Mouse (Mus musculus) retina, postnatal 7 days (tissue): ENCODE measurements at regions not wholly inside any gene's neighbourhood (a gene's known extent, or its start where the extent isn't known, plus 50 kb on each side); places are given as distances from the start of the nearest gene placed in this dataset.

Experiments used
- DNase-seq: peaks from one replicate; pipeline ENCODE4 v3.0.0-alpha.2; 2012; ENCODE audit warnings: low read depth, low spot score

DNA sequence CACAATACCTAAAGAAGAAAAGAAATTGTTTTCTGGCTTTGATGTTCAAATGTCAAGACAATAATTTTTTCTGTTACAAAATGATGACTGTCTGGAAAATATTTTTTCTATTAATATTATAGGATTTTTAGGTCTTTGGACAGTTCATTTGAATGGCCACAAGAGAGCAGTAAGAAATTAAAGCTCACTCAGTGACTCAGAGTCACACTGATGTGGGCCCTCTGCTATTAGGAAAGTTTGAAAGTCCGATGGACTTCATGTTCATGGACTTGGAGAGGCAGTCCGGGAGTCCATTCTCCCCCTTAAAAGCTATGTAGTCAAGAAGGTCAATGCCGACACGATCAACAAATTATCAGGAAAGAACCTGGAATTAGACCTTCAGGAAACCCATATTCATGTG lies 657.0 kb downstream of the Mecom start:
- no peak for DNase-seq

DNA sequence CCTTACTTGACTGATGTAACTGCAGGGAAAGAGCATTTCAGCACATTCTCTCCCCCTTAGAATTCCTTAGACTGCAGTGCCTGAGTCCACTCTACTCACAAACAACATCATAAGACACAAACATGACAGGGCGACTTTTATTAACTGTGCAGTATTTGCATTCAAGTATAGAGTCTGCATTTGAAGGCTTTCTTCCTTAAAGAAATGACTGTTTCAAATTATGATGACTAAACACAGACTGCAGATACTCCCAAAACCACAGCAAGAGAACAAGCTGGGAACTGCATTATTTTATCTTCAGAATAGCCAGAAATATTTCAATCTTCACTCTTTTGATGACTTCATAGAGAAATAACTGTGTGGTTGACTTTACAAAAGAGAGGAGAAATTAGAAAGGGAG lies 657.5 kb downstream of the Mecom start:
- no peak for DNase-seq

DNA sequence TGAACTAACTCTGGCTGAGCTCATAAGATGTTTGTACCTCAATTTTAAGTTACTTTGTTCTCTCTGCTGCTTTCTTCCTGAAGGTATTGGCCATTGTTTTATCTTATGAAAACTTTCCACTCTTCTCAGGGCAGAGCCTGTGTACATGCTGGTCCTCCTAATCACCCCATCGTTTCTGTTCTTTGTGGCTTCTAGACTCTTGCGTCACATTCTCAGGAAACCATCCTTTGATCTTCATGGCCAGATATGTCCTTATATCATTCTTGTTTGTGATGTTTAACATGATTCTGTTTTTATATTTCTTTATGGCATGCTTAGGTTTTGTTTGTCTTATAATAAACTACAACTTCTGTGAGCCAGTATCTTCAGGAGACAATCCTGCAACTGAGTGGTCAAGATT lies 658.2 kb downstream of the Mecom start:
- DNase-seq, result no peak

DNA sequence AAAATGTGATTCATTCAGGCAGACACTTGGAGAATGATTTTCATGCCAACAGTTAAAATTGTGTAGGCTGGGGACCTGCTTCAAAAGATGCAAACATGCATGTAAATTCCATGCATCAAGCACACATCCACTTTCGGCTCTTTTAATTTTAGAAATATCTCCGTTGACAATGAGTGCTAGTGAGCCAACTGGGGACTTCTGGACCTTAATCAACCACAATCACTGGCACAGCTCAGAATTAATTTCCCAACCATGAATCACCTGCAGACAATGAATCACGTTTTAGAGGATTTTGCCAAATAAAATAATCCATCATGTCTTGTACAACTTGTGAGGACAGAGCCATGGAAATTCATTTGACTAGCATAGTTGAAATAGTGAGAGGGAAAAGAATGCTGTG lies 667.8 kb downstream of the Mecom start:
- DNase-seq, result no peak

DNA sequence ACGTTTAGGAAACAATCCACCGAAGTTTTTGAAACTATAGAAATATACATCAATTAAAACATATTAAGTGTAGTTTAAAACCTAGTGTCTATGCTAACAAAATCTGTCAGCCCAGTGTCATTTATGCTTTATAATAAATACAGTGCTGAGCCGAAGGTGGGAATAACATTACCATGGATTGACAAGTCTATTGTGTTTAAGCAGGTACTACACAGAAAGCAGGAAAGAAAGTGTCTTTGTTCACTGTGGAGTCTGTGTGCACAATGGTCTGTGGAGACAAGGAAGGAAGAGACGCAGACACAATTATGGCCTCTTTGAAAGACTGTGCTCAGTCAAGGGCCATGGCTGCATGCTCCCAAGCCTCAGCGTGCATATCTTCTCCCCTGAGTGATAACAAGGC lies 672.0 kb downstream of the Mecom start:
- DNase-seq, result no peak

DNA sequence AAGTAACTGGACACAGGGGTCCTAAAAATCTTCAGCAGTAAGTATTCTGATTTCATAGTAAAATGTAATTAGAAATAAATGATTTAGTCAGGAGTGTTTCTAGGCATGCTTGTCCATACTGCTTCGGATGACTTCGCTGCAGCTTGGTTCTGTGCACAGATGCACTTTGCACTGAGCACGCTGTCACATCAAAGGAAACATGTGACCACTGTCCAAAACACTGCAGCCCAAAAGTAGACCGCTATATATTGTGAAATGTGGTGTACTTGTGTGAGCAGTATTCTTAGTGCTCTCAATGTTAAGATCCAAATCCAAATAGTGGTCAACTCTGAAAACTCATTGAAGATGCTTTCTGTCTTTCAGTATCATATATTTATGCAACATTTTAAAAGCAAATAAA lies 685.4 kb downstream of the Mecom start:
- DNase-seq, result no peak

DNA sequence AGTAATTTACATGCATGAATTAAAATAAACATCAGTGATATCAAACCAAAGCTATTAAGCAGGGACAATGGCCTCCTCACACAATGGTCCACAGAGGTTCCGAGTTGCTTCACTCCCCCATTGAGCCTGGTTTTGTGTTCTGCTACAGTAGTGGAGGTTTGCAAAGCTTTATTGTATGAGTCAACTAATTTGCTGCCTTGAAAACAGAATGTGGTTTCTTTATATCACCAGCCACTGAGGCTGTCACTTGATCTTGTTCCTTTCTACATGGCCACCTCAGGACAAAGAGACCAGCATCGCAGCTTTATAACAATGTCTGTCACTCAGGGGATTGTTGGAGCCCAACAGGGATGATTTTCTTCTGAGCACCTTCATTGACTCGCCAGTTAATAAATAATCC lies 695.3 kb downstream of the Mecom start:
- DNase-seq, result no peak

DNA sequence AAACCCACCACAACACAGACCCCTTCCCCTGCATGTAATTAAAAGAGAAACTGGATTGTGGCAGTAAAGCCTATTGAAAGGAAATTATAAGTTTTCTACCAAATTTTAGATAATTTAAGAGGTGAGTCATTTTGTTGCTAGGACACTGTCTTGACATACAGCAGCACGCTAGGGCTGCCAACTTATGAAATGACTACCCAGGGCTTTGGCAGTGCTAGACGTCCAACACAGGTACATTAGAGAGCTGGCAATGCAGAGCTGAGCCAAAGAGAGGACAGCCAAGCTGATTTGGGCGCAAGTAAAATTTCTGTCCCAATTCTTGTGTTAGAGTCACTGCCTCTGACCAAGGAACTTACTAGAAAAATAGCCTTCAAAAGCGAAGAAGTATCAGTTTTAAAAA lies 712.4 kb downstream of the Mecom start:
- no peak for DNase-seq

DNA sequence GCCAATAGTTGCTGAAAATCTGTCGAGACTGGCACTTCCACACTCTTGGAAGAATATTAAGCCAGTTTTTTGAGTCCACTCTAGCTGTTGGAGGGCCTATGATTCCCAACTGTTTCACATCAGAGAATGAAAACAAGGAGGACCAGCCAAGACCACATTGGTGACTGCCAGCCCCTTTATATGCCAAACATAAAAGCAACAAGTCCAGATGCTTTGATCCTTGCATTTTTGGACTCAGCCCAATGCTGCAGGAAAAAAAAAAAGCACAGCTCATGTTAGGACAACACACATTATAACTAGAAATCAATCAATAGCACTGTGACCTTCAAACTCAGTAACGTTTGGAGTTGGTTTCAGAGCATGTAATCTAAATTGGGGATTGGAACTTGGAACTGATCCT lies 712.9 kb downstream of the Mecom start:
- DNase-seq, result no peak

DNA sequence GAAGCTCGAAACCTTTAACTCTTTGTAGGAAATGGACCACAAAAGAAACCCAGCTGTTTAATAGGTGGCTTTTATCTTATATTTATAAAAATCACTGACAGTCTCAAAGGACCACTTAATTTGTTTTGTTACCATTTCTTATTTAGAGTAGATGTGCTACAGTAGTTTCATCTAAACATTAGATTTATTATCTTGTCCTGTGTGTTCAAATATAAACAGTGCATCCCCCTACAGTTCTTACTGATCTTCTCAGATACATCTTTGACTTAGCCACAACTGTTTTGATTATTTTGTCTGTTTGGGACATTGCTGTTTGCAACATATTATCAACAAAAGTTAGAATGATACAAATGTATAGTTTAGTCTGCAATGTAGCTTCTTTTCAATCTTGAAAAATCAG lies 716.5 kb downstream of the Mecom start:
- DNase-seq, result no peak

DNA sequence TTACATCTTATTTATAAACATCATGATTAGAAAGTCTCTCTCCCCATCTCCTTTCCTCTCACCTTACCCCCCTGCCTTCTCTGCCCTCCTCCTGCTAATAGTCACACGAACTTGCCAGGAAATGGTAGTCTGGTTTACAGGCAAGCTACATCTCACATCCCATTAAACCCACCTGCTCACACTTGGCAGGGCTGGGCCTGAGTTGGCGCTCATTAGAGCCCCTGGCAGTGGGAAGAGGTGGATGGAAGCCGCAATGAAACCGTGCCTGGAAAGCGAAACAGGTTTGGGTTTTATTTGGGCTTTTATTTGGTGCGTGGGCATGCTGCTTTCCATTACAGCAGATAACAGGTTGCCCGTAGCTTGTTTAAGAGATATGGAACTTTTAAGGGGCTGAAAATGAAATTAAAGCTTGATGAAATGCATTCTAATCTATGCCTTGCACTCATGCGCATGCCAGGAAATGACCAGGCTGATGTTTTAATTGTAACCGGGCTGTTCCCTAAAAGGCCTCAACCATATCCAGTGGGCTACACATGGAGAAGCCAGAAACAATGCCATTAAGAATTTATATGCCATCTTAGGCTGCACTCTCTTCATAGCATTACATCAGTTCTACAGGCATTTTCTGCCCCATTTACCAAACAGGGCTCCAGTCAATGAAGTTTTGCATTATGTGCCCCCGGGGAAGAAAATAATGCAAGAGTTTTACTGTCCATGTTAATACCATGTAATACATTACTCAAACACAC lies 725.0 kb downstream of the Mecom start:
- no peak for DNase-seq

DNA sequence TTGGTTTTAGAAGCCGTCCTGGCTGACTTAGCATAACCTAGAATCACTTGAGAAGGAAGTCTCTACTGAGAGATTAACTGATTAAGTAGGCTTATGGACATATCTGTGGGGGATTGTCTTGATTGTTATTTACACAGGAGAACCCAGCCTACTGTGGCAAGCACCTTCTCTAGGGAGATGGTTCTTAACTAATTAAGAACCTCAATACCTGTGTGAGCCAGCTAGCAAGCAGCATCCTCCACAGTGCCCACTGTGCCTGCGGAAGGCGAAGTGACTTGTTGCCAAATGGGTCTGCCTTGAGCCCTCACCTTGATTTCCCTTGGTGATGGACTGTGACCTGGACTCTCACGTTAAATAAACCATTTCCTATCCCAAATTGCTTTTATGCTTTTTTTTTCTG lies 730.8 kb downstream of the Mecom start:
- no peak for DNase-seq

DNA sequence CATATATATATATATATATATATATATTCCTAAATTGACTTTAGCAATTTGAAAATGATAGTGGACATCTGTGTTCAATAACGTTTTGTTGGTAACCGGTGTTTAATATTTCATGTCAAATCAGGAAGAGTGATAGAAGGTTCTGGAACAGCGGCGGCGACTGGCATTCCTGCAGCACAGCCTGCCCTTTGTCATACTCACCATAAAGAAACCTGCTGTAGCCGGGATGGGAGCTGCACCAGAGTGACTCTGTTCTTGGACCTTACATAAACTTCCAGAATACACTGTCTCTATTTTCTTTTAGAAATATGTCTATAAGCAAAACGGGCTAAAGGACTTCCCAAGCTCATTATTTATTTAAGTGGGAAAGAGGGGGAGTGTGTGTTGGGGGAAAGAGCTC lies 731.5 kb downstream of the Egfem1 start:
- DNase-seq, result no peak

DNA sequence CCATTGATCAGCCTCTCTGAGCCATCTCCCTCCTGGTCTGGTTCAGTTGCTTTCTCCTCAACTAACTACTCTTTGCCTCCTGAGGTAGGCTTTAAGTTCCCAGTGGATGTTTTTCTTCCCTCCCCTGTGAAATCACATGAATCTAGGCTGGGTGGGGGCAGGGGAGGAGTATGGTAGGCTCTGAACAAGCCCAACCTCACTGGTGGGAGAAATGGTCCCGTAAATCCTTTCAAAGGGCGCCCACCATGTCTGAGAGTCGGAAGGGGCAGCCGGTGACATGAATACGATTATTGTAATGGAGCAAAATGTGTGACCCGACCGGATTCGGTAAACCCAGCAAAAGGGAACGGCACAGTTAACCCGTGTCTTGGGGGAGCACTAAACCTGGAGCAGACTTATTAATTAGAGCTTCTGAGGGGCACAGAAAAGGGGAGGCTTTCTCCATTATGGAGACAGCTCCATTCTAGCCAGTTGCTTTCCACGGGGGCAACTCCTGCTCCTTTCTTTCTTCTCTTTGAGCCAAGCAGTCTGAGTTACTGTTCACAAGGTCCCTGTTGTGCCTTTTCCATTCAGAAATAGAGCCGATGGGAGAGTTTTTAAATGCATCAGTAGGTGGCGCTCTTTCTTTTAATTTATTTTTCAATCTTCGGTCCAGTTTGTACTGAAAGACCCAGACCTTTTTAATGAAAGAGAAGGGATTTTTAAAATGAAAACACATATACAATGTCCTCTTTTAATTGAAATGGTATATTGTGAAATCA lies 730.8 kb downstream of the Egfem1 start:
- peak; percentile 23 for DNase-seq

DNA sequence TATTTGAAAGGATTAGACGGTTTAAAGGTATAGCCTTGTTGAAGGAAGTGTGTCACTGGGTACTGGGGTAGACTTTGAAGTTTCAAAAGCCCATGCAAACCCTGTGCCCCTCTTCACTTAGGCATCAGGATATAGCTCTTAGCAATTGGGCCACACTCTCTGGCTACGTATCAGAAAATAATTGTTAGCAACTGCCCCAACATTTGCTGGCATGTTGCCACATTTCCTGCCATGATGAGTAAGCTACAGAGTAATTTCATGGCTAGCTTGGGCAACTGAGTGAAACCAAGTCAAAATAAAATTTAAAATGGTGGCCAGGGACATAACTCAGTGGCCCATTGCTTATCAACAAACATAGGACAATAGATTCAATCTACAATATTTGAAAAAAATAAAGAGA lies 724.2 kb downstream of the Egfem1 start:
- no peak for DNase-seq

DNA sequence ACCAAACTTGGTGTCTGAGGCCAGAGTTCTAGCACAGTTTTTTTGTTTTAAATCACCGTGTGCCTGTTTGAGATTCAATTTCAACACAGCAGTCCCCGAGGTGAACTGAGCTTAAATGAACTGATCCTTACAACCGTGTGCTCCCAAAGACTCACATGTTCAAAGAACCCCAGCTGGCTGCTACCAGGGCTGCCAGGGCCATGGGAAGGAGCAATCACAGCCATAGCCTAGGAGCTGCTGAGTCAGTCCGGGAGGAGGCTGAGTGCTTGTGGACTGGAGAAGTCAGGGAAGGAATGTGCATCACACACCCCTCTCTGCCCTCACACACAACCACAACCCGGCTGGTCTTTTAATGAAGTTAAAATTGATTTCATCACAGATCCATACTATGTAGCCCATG lies 721.6 kb downstream of the Egfem1 start:
- DNase-seq, result no peak

DNA sequence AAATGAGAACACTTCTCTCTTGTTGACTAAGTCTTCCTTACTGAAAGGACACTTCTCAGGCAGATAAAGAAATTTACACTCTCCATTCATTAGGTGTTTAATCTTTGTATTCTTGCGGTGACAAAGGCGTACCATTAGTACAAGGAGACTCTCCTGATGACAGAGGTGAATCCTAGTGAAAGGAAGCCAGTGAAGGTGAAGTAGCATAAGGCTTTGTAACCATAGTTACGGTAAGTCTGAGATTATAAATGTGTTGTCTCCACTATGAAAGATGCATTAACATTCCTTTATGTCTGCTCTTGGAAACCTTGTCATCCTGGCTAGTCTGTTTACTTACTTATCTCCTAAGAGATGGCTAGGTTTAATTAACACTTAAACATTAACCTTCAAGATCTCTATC lies 719.3 kb downstream of the Egfem1 start:
- no peak for DNase-seq

DNA sequence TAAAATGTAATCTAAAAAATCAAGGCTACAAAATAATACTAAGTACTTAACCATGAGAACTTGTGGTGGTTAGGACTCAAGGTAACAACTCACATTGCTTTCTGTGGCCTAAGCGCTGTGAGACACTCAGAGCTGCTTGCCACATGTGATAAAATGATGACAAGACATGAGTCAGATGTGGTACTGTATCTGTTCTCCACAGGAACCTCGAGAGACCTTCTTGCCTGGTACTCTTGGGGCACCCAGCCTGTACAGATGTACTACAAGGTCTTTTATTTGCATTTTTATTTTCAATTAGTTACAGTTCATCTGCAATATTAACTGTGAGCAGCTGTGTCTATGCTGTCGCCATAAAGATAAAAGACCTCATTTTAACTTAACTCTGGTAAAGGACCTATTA lies 692.5 kb downstream of the Egfem1 start:
- DNase-seq, result no peak

DNA sequence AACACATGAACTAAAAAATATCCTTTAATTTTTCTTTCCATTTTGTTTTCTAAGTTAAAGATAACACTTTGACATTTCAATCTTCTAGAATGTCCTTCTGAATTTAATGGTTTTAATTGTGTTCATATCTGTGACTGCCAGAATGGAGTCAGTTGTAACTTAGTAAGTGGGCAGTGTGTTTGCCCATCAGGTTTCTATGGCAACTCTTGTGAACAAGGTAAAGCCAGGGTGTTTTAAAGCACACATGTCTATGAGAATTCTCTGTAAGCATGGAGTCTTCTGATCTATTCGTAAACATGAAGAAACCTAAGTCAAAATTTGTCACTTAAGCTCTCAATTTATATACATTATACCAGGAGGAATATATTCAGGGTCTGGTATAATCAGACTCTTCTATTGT lies 689.4 kb downstream of the Egfem1 start:
- DNase-seq, result no peak

DNA sequence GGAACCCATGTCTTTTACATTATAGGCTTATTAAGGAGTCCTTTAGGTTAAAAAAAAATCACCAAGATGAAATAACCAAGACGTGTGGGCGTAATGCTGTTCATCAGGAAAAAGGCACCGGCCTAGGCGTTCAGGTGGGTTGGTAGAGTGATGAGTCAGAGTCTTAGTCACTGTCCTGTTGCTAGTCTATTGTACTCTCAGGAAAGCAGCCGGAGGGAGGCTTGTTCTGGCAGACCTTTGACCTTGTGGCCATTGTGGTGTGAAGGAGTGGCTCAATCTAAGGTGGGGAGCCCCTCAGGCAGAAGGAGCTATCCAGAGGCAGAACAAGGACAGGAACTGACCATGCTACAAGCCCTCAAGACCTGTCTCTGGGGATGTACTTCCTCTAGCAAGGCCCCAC lies 686.8 kb downstream of the Egfem1 start:
- DNase-seq, result no peak

DNA sequence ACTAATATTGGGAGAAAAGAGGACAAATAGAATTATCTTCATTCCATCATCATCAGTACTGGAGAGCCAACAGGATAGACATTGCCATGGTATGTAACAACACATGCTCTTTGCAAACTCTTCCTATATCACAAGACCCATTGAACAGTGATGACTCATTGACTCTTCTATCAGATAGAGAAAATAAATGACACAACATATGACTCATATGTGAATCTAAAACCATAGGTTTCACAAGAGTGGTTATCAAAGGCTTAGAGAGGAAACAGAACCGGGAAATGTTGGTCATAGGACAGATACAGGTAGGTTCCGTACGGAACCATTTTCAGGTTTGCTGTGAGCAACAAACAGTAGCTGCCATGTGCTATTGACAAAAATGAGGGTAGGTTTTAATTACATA lies 682.2 kb downstream of the Egfem1 start:
- no peak for DNase-seq

DNA sequence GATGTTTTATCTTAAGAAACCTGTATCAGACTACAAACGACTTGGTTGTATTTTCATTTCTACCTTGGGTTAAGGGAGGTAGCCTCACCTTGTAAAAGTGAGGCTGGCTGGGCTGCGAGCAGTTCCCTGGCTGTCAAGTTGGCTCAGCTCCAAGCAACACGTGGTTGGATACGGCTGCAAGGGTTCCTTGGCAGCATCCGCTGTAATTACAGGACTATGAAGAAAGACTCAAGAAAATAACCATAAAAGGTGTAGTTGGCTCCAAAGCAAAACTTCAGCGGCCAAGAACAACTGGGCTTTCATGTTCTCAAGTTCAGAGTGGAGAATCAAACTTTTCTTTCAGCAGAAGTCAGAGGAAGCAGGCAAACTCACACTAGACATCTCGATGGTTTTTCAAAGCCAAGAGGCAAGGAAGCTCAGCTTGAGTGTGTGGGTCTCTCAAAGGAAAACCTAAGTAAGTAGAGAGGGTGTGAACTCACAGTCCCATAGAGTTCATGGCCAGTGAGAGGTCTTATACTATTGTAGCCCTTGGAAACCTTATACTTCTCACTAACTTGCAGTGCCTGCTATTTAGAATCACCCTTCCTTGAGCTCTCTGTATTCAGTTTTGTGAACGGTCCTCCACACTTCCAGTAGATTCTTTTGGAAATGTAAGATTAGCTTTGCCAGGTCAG lies 676.1 kb downstream of the Egfem1 start:
- no peak for DNase-seq
